Mouse (Mus musculus): ENCODE data around the gene Prr12. TPM values are rescaled to one million over a fixed set of nuclear protein-coding genes. Genes with fewer than 3 reads are reported as not detected.

Prr12 gene
- polyA plus RNA-seq, 1 experiment from 2014 or later: 13.4 TPM

DNA sequence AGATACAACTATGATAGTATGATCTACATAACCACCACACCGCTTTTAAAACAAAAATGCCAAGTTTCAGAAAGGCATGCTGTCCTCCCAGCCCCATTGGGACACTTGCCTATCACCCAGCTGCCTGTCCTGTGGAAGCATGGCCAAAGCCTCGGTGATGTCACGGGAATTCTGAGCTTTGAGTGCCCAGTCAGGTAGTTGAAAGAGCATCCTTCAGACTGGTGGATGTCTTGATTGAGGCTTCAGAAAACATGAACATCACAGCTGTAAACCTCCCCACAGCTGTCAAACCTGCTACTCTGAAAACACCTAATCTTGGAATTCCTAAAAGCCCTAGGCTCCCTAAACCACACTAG, 38.6 kb downstream of the Prr12 start:
- no peak for ATAC-seq
- Histone ChIP-seq H3K36me3 (ENCODE audit: control insufficient read depth, insufficient read depth, low read length) (peaks cover 29% of the 10 kb centered on the region), H3K4me2 (ENCODE audit: low read length) (no peak overlapping the region; the same call in 1 of the 2 replicates), H3K27me3 (replicated peaks; ENCODE audit: control insufficient read depth, insufficient read depth, low read length) (no peaks in the 10 kb centered on the region), H3K9me3 (ENCODE audit: control insufficient read depth, low read length) (no peaks in the 10 kb centered on the region), H3K4me3 (ENCODE audit: low read length) (no peak overlapping the region), H3K4me1 (ENCODE audit: control insufficient read depth, insufficient read depth, low read depth, low read length) (peaks cover 20% of the 10 kb centered on the region), H3K27ac (ENCODE audit: low read depth, low read length) (no peak overlapping the region), H3K9ac (ENCODE audit: low read depth, low read length) (no peak overlapping the region)
- WGBS: 98% methylated on average over 3 of the region's 3 CpGs

DNA sequence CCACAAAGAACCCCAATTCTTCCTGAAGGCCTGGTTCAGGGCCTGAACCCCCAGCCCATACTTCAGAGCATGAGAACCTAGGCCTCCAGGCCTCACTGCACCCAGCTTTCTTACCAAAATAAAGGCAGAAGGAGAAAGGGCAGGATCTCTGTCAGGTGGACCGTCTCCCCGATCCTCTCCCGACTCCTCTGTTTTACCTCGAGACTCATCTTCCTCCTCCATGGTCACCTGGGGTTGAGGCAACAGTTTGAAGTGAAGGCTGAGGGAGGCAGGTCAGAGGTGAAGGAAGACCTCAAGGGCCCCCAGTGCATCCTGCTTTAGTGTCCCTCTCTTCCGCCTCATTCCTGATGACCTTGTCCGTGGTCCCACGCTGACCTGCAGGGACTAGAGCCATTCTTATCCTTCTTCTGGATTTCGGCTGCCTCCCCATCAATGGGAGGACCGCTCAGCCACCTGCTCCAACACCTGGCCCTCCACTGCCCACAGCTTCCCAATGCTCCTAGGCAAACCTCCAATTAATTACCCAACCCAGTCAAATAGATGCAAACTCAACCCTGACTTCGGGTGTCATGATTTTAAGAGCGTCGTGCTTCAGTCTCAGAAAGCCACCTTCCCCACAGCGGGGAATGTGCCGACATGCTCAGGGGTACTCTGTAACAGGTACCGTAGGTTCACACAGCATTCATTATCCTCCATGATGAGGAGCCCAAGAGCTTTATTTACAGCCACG, 39.1 kb downstream of the Prr12 start:
- 96% methylated on average over 16 of the region's 16 CpGs for WGBS
- no peak overlapping the region for H3K27ac ChIP-seq (ENCODE audit: low read depth, low read length)
- H3K9ac ChIP-seq (ENCODE audit: low read depth, low read length): no peak overlapping the region
- H3K9me3 ChIP-seq (ENCODE audit: control insufficient read depth, low read length): no peaks in the 10 kb centered on the region
- no peak overlapping the region for H3K4me3 ChIP-seq (ENCODE audit: low read length)
- H3K4me2 ChIP-seq (ENCODE audit: low read length): no peak overlapping the region
- no peaks in the 10 kb centered on the region for H3K27me3 ChIP-seq (replicated peaks; ENCODE audit: control insufficient read depth, insufficient read depth, low read length)
- peaks cover 29% of the 10 kb centered on the region for H3K36me3 ChIP-seq (ENCODE audit: control insufficient read depth, insufficient read depth, low read length)
- peaks cover 20% of the 10 kb centered on the region for H3K4me1 ChIP-seq (ENCODE audit: control insufficient read depth, insufficient read depth, low read depth, low read length)
- no peak for ATAC-seq

DNA sequence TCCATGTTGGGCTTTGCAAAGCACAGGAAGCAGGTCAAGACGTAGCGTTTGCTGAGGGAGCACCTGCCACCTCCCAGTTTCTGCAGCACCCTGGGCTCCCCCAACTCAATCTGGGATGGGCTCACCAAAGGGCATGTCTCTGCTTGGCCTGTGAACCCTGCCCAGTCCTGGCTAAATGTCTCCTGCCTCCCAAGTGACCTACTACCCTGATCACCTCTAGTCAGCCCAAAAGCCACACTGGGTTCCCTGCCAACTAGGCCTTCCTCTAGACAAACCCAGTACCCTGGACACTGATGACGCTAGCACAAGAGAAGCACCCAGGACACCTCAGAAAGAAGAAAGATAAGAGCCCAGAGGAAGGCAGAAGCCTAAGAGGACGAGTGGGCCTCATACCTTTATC, 39.9 kb downstream of the Prr12 start:
- Histone ChIP-seq H3K9me3 (ENCODE audit: control insufficient read depth, low read length) (no peaks in the 10 kb centered on the region), H3K27ac (ENCODE audit: low read depth, low read length) (no peak overlapping the region), H3K4me1 (ENCODE audit: control insufficient read depth, insufficient read depth, low read depth, low read length) (peaks cover 15% of the 10 kb centered on the region), H3K4me3 (ENCODE audit: low read length) (no peak overlapping the region), H3K36me3 (ENCODE audit: control insufficient read depth, insufficient read depth, low read length) (peaks cover 36% of the 10 kb centered on the region), H3K4me2 (ENCODE audit: low read length) (no peak overlapping the region), H3K27me3 (replicated peaks; ENCODE audit: control insufficient read depth, insufficient read depth, low read length) (no peaks in the 10 kb centered on the region), H3K9ac (ENCODE audit: low read depth, low read length) (no peak overlapping the region)
- no peak for ATAC-seq
- WGBS: 85% methylated on average over 4 of the region's 4 CpGs

DNA sequence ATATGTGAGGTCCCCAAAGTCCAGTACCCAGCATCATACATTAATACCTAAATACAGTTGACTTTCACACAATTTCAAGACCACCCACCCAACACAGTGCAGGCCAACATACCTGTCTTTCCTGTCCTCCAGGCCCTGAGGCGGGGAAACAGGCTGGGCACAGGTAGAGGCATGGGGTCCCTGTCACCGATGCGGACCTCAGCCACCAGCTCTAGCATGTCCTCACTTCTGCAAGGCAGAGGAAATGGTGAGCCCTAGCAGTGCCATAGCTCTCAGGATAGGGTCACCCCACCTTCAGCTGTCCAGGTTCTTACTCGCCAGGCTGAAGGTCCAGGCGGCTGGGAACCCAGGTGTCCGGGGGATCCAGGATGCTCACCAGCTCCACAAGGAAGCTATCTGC, 40.7 kb downstream of the Prr12 start:
- Histone ChIP-seq H3K9me3 (ENCODE audit: control insufficient read depth, low read length) (no peaks in the 10 kb centered on the region), H3K36me3 (ENCODE audit: control insufficient read depth, insufficient read depth, low read length) (peaks cover 44% of the 10 kb centered on the region), H3K27ac (ENCODE audit: low read depth, low read length) (no peak overlapping the region), H3K4me1 (ENCODE audit: control insufficient read depth, insufficient read depth, low read depth, low read length) (peaks cover 15% of the 10 kb centered on the region), H3K4me2 (ENCODE audit: low read length) (no peak overlapping the region), H3K27me3 (replicated peaks; ENCODE audit: control insufficient read depth, insufficient read depth, low read length) (no peaks in the 10 kb centered on the region), H3K9ac (ENCODE audit: low read depth, low read length) (no peak overlapping the region), H3K4me3 (ENCODE audit: low read length) (no peak overlapping the region)
- no peak for ATAC-seq
- WGBS: 97% methylated on average over 6 of the region's 6 CpGs

DNA sequence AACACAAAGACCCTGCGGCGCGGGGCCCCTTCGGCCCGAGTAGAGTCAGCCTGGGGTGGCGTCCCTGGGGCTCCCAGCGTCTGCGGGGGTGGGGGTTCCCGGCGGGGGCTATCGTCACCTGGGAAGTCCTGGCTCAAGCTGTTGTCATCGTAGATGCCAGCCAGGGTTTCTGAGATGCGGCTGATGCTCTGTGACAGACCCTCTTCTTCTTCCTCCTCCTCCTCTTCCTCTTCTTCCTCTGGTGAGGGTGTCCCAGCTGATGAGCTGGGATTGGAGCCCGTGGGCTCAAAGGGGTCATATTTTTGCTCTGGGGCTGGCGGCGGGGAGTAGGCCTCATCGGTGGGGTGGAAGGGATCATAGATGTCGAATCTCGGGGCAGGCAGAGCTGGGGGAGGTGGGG, 44.3 kb downstream of the Prr12 start:
- Histone ChIP-seq H3K4me1 (ENCODE audit: control insufficient read depth, insufficient read depth, low read depth, low read length) (no peaks in the 10 kb centered on the region), H3K9me3 (ENCODE audit: control insufficient read depth, low read length) (no peaks in the 10 kb centered on the region), H3K4me3 (ENCODE audit: low read length) (no peak overlapping the region), H3K36me3 (ENCODE audit: control insufficient read depth, insufficient read depth, low read length) (peaks cover 72% of the 10 kb centered on the region), H3K9ac (ENCODE audit: low read depth, low read length) (no peak overlapping the region), H3K27me3 (replicated peaks; ENCODE audit: control insufficient read depth, insufficient read depth, low read length) (no peaks in the 10 kb centered on the region), H3K27ac (ENCODE audit: low read depth, low read length) (no peak overlapping the region), H3K4me2 (ENCODE audit: low read length) (no peak overlapping the region)
- no peak for ATAC-seq
- WGBS: 96% methylated on average over 19 of the region's 19 CpGs

DNA sequence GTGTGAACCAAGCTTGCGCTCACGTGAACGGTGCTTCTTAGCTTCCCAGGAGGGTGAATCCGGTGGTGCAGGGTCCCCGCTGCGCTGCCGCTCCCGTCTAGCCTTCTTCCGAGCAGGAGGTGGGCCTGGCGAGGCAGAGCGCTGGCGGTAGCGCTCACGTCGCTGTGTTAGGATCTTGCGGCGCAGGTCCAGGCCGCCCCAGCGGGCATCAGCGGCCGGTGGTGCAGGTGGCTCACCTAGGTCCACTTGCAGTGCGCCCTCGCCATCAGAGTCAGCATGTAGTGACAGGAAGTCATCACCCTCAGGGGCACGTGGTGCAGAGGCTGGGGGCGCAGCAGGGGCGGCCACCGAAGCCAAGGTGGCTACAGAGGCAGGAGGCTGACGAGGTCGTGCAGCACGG, 44.8 kb downstream of the Prr12 start:
- WGBS: 96% methylated on average over 30 of the region's 30 CpGs
- no peaks in the 10 kb centered on the region for H3K4me1 ChIP-seq (ENCODE audit: control insufficient read depth, insufficient read depth, low read depth, low read length)

DNA sequence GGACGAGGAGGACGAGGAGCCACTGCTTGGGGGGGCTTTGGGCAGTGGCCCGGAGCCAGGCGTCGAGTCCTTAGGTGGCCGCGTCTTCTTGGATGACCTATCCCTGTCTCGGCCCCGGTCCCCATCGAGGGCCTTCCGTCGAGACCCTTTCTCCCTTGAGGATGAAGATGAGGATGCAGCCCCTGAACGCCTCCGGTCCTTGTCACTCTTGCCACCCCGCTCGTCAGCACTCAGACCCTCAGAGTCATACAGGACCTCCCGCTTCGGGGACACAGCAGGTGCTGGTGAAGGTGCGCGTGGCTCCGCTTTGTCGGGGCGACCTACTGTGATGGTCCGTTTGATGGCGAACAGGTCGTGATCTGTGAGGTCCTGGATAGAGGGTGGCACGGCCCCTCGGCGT, 45.5 kb downstream of the Prr12 start:
- H3K27me3 ChIP-seq (replicated peaks; ENCODE audit: control insufficient read depth, insufficient read depth, low read length): no peaks in the 10 kb centered on the region
- no peak overlapping the region for H3K27ac ChIP-seq (ENCODE audit: low read depth, low read length)
- 93% methylated on average over 29 of the region's 29 CpGs for WGBS
- ATAC-seq: no peak
- H3K9me3 ChIP-seq (ENCODE audit: control insufficient read depth, low read length): no peaks in the 10 kb centered on the region
- no peak overlapping the region for H3K4me2 ChIP-seq (ENCODE audit: low read length)
- H3K4me1 ChIP-seq (ENCODE audit: control insufficient read depth, insufficient read depth, low read depth, low read length): no peaks in the 10 kb centered on the region
- peaks cover 76% of the 10 kb centered on the region for H3K36me3 ChIP-seq (ENCODE audit: control insufficient read depth, insufficient read depth, low read length)
- H3K9ac ChIP-seq (ENCODE audit: low read depth, low read length): no peak overlapping the region
- no peak overlapping the region for H3K4me3 ChIP-seq (ENCODE audit: low read length)

More for the DNA sequence above, 44.8 kb downstream of the Prr12 start:
- Histone ChIP-seq H3K4me2 (ENCODE audit: low read length) (no peak overlapping the region), H3K27me3 (replicated peaks; ENCODE audit: control insufficient read depth, insufficient read depth, low read length) (no peaks in the 10 kb centered on the region), H3K27ac (ENCODE audit: low read depth, low read length) (no peak overlapping the region), H3K4me3 (ENCODE audit: low read length) (no peak overlapping the region), H3K36me3 (ENCODE audit: control insufficient read depth, insufficient read depth, low read length) (peaks cover 73% of the 10 kb centered on the region), H3K9me3 (ENCODE audit: control insufficient read depth, low read length) (no peaks in the 10 kb centered on the region), H3K9ac (ENCODE audit: low read depth, low read length) (no peak overlapping the region)
- ATAC-seq: no peak

DNA sequence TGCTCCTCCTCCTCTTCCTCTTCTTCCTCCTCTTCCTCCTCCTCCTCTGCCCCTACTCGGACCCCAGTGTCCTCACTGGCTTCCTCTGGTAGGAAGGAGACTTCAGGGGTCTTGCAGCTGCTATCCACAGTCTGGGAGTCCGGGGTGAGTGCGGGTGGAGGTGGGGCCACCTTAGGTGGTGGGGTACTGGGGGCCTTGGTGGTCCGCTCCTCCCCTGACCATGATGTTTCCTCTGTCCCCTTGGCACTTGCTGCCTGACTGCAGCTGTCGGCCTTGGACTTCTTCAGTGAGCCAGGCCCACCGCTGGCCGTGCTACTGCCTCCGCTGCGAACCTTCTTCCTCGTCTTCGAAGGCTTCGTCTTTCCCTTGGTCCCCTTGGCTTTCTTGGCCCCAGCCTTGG, 46.2 kb downstream of the Prr12 start:
- ATAC-seq: no peak
- H3K27me3 ChIP-seq (replicated peaks; ENCODE audit: control insufficient read depth, insufficient read depth, low read length): no peaks in the 10 kb centered on the region
- H3K27ac ChIP-seq (ENCODE audit: low read depth, low read length): no peak overlapping the region
- peaks cover 75% of the 10 kb centered on the region for H3K36me3 ChIP-seq (ENCODE audit: control insufficient read depth, insufficient read depth, low read length)
- no peak overlapping the region for H3K4me3 ChIP-seq (ENCODE audit: low read length)
- H3K9me3 ChIP-seq (ENCODE audit: control insufficient read depth, low read length): no peaks in the 10 kb centered on the region
- no peaks in the 10 kb centered on the region for H3K4me1 ChIP-seq (ENCODE audit: control insufficient read depth, insufficient read depth, low read depth, low read length)
- H3K4me2 ChIP-seq (ENCODE audit: low read length): no peak overlapping the region
- no peak overlapping the region for H3K9ac ChIP-seq (ENCODE audit: low read depth, low read length)
- 95% methylated on average over 12 of the region's 12 CpGs for WGBS

DNA sequence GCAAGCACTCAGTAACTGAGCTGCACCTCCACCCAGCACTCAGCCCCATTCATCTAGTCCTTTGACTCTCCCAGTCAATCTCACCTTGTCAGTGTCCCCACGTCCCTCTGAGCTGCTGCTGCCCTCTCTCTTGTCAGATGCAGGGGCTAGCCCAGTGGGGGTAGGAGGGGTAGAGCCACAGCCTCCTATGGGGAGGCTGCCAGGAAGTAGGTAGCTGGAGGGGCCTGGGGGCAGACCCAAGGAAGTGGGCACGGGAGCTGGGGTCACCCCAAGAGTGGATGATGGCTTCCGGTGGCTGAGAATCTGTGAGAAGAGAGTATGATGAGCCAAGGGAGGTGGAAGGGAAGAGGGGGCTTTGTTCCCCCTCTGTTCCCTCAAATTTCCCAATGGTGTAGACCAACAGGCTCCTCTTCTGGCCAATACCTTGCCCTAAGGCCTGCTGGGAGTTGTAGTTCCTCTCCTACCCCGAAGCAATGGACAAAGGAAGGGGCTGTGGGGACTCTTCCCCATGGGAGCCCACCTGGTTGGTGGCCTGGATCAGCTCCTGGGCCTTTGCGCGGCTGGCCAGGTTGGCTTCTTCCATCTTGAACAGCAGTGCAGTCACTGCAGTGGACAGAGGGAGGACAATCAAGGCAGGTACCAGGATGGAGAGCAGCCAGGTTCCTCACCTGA, 47.2 kb downstream of the Prr12 start:
- Histone ChIP-seq H3K36me3 (ENCODE audit: control insufficient read depth, insufficient read depth, low read length) (peaks cover 81% of the 10 kb centered on the region), H3K4me2 (ENCODE audit: low read length) (no peak overlapping the region), H3K9me3 (ENCODE audit: control insufficient read depth, low read length) (no peaks in the 10 kb centered on the region), H3K4me3 (ENCODE audit: low read length) (no peak overlapping the region), H3K27ac (ENCODE audit: low read depth, low read length) (no peak overlapping the region), H3K27me3 (replicated peaks; ENCODE audit: control insufficient read depth, insufficient read depth, low read length) (no peaks in the 10 kb centered on the region), H3K4me1 (ENCODE audit: control insufficient read depth, insufficient read depth, low read depth, low read length) (no peaks in the 10 kb centered on the region), H3K9ac (ENCODE audit: low read depth, low read length) (no peak overlapping the region)
- no peak for ATAC-seq
- WGBS: 87% methylated on average over 6 of the region's 6 CpGs
